Mouse (Mus musculus) testis, adult 2 months (tissue): ENCODE measurements around the gene Leo1. TPM values are rescaled to one million over a fixed set of nuclear protein-coding genes. Genes with fewer than 3 reads are reported as not detected.
A peak's percentile ranks its signal among the peaks of the same experiment; 100 is the strongest.
"Not testable (repeated sequence)": the region's sequence is repeated elsewhere in the genome, so short reads cannot be mapped to it uniquely, and the experiment has no call there.

ENCODE experiments used
- H3K27ac ChIP-seq: fragments of 200-500 bp; 2 replicates; pipeline ENCODE4 v1.5.1; 2012; ENCODE audit warnings: low read depth, low read length; ENCODE audit not compliant: control insufficient read depth, insufficient read depth
- H3K27me3 ChIP-seq: fragments of 200-500 bp; 2 replicates; pipeline ENCODE4 v1.6.1; 2012; ENCODE audit warnings: mild to moderate bottlenecking, low read length, moderate library complexity; ENCODE audit not compliant: control insufficient read depth, insufficient read depth
- H3K36me3 ChIP-seq: fragments of 200-500 bp; 2 replicates; pipeline ENCODE4 v1.6.1; 2012; ENCODE audit warnings: mild to moderate bottlenecking, low read length; ENCODE audit not compliant: control insufficient read depth, insufficient read depth
- H3K4me1 ChIP-seq: fragments of 200-500 bp; 2 replicates; pipeline ENCODE4 v1.6.1; 2012; ENCODE audit warnings: low read length; ENCODE audit not compliant: control insufficient read depth, insufficient read depth
- H3K4me3 ChIP-seq: fragments of 200-500 bp; 2 replicates; pipeline ENCODE4 v1.5.1; 2012; ENCODE audit warnings: low read depth, mild to moderate bottlenecking, low read length, moderate library complexity, mixed read lengths; ENCODE audit not compliant: control insufficient read depth
- CTCF ChIP-seq: fragments of 200-500 bp; IDR thresholded peaks from 2 replicates; pipeline ENCODE4 v1.5.1; 2012; ENCODE audit warnings: low read depth, mild to moderate bottlenecking, inconsistent platforms, low read length, moderate library complexity; ENCODE audit not compliant: control insufficient read depth, insufficient read depth, insufficient replicate concordance
- POLR2A ChIP-seq: fragments of 200-500 bp; IDR thresholded peaks from 2 replicates; pipeline ENCODE4 v1.6.1; 2012; ENCODE audit warnings: low read depth, mild to moderate bottlenecking, inconsistent platforms, low read length, moderate library complexity; ENCODE audit not compliant: control insufficient read depth
- polyA plus RNA-seq: library from polyadenylated mRNA; depleted of rRNA; stranded (reverse); fragments of >200 nt; gene quantifications from 2 replicates; pipeline ENCODE4 v1.2.3, GENCODE M21; 2012

Leo1 gene
- polyA plus RNA-seq, 1 experiment: 13.6 TPM

- H3K36me3 ChIP-seq: no peaks in the 10 kb centered on the region
- peak overlapping the region; percentile 26 for H3K4me3 ChIP-seq
- no peaks in the 10 kb centered on the region for H3K27me3 ChIP-seq
- TF ChIP-seq CTCF: no peak
- TF ChIP-seq POLR2A: peak; percentile 52; the same call in 1 of the 2 replicates
- H3K27ac ChIP-seq: no peak overlapping the region
- H3K4me1 ChIP-seq: peaks cover 6% of the 10 kb centered on the region
These were observed 3.5 kb upstream of the Leo1 start for GRCm38 (mm10) chr9:75437653-75438385.

GRCm38 (mm10) chr9:75441691-75442131 lies 387 bp downstream of the Leo1 start:
- H3K4me3 ChIP-seq: peak overlapping the region; percentile 93
- no peaks in the 10 kb centered on the region for H3K27me3 ChIP-seq
- no peaks in the 10 kb centered on the region; the same call in 1 of the 2 replicates for H3K4me1 ChIP-seq
- peak overlapping the region; percentile 90 for H3K27ac ChIP-seq
- H3K36me3 ChIP-seq: peaks cover 2% of the 10 kb centered on the region
- TF ChIP-seq POLR2A (peak; percentile 70; the same call in 1 of the 2 replicates), CTCF (no peak)

- Histone ChIP-seq H3K36me3 (peaks cover 8% of the 10 kb centered on the region), H3K27ac (0 out of 2 replicates have a peak overlapping the region, but pooled peaks have one; percentile 22), H3K27me3 (no peaks in the 10 kb centered on the region), H3K4me3 (peak overlapping the region; percentile 50), H3K4me1 (no peaks in the 10 kb centered on the region; the same call in 1 of the 2 replicates)
- TF ChIP-seq CTCF: no peak
- no peak for TF ChIP-seq POLR2A
These were observed 3.7 kb downstream of the Leo1 start for GRCm38 (mm10) chr9:75444981-75445380.

GRCm38 (mm10) chr9:75446574-75446973 lies 5.2 kb downstream of the Leo1 start:
- H3K4me1 ChIP-seq, H3K27ac ChIP-seq, H3K36me3 ChIP-seq, H3K4me3 ChIP-seq, H3K27me3 ChIP-seq: not testable (repeated sequence)

- Histone ChIP-seq H3K27me3 (no peaks in the 10 kb centered on the region), H3K4me3 (no peak overlapping the region), H3K36me3 (peaks cover 8% of the 10 kb centered on the region), H3K27ac (no peak overlapping the region), H3K4me1 (no peaks in the 10 kb centered on the region)
- TF ChIP-seq POLR2A (no peak), CTCF (no peak)
These were observed 6.7 kb downstream of the Leo1 start for GRCm38 (mm10) chr9:75448021-75448420.

- no peaks in the 10 kb centered on the region for H3K27me3 ChIP-seq
- peaks cover 3% of the 10 kb centered on the region for H3K36me3 ChIP-seq
- H3K27ac ChIP-seq: 0 out of 2 replicates have a peak overlapping the region, but pooled peaks have one; percentile 19
- no peak overlapping the region for H3K4me3 ChIP-seq
- peaks cover 2% of the 10 kb centered on the region for H3K4me1 ChIP-seq
- TF ChIP-seq POLR2A (no peak), CTCF (no peak)
These were observed 12.7 kb downstream of the Leo1 start for GRCm38 (mm10) chr9:75453994-75454393.

- no peaks in the 10 kb centered on the region for H3K27me3 ChIP-seq
- H3K27ac ChIP-seq: no peak overlapping the region
- peaks cover 4% of the 10 kb centered on the region for H3K36me3 ChIP-seq
- peaks cover 2% of the 10 kb centered on the region for H3K4me1 ChIP-seq
- no peak overlapping the region for H3K4me3 ChIP-seq
- TF ChIP-seq CTCF (no peak), POLR2A (no peak)
These were observed 14.4 kb downstream of the Leo1 start for GRCm38 (mm10) chr9:75455684-75456083.
